Mouse (Mus musculus) adrenal gland, postnatal 25 days (tissue): ENCODE results near the gene Chmp2a. TPM values are rescaled to one million over a fixed set of nuclear protein-coding genes. Genes with fewer than 3 reads are reported as not detected.
A peak's percentile ranks its signal among the peaks of the same experiment; 100 is the strongest.

Experiments used
- DNase-seq: peaks from one replicate; pipeline ENCODE4 v3.0.0; 2021; ENCODE audit warnings: mixed read lengths
- total RNA-seq: library from RNA; stranded (reverse); gene quantifications from 2 replicates; pipeline ENCODE4 v1.2.3, GENCODE M21; 2021

The Chmp2a gene
- total RNA-seq, 1 experiment from 2014 or later, result 223 TPM

DNA sequence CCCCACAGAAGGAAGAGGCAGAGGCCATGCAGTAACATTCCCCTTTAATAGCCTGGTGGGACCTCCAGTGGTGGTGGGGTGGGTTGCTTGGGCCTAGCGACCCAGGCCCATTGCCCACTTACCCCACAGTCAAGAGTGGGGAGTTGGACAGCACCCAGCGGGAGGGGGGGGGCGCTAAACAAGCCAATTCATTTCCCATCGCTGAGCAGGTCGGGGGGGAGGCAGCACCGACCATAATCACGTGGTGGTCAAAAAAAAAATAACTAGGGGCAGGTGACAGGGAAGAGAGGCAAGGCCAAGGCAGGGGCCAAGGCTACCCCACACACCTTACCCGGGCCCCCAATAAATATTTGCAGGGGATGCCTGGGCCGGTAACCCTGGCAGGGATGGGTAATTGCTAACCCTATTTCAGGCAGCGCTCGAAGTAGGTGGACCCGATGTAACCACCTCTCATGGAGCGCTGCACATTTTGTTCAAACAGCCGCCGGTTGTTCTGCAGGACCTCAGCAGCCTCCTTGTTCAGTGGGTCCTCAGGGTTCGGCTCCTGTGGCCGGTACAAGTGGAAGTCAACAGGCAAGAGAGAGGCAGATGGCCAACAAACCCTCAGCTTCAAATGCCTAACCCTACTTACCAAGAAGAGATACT is 726 bp upstream of the Chmp2a start:
- DNase-seq, result no peak

DNA sequence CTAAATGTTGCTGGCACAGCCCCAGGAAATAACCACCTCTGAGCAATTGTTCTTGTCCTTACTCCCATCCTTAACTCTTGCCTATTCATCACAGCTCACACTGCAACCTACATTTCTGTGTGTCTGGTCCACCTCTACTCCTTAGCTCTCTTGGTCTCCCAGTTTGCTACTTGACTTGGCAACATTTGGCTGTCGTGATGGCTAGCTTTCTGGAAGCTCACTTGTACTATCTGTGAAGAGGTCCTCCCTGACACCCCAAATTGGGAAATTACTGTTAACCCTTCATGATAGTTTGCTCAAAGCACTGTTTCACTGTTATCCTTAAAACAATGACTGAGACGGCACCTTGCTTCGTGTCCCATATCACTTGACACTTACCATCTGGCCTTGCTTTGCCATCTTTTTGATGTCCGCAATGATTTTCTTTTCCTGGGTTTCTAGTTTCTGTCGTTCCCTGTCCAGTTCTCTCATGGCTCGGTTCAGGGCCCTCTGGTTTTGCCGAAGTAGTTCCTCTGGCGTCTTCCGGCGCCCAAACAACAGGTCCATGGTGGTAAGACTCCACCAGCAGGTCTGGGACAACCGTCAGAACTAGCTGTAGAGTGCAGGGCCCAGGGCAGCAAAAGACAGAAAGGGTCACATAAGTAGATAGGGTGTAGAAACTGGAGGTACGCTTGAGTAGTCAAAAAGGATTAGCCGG is 1.0 kb downstream of the Chmp2a start:
- no peak for DNase-seq

- DNase-seq, result no peak
Observed at GRCm38 (mm10) chr7:13032541-13032940, 2.1 kb downstream of the Chmp2a start.

DNA sequence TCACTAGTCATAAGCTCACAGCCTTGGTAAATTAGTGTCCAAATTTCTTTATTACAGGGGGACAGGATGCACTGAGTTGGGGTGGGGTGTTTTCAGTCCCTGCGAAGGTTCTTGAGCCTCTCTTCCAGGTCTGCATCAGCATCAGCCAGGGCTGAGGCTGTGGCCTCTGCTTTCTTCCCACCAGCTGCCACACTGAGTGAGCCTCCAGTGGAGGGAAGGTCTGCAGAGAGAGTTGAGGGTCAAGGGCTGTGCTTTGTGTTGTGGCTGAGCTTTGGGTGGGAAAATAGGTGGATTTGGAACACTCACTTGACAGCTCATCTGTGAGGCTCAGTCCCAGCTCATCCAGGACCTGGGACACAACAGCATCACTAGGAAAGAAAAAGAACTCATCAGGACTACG is 2.6 kb downstream of the Chmp2a start:
- no peak for DNase-seq

- DNase-seq, result no peak
Observed at GRCm38 (mm10) chr7:13031069-13031468, 3.5 kb downstream of the Chmp2a start.

DNA sequence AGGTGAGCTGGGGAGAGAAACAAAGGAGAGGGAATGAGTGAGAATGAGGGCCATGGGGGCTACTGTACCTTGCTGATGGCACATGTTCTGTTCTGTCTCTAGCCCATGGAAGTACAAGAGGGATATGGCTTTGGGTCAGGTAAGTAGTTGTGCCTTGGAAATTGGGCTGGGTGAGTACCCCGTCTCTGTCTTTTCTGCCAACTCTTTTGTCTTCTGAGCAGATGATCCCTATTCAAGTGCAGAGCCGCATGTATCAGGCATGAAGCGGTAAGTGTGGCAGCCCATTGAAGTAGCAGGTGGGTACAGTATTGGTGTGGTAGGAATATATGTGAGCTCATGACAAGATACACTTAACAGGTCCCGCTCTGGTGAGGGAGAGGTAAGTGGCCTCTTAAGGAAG is 5.6 kb downstream of the Chmp2a start:
- DNase-seq, result no peak

DNA sequence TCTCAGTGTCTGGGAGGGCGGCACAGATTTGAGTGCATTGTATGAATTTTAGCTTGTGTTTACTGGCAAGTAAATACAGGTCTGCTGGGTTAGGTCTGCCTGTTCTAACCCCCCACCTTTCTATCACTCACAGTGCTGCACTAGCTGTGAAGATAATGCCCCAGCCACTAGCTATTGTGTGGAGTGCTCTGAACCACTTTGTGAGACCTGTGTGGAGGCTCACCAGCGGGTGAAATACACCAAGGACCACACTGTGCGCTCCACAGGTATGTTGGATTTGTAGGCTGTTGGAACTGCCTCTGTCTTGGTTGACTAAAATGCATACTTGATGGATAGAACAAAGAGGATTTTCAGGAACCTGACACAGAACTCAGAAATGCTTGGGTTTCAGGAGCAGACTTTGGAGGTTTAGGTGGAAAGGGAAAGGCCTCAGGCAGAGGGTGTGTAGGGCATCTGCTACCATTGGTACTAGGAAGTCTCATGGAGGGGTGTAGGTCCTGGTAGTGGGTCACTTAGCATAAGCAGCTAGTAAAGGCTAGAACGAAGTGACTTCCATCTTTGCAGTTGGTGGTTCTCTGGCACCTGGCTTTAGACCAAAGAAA is 9.0 kb downstream of the Chmp2a start:
- DNase-seq, result no peak

GRCm38 (mm10) chr7:13024805-13025204 is 9.8 kb downstream of the Chmp2a start:
- peak; percentile 83 for DNase-seq

- peak; percentile 92 for DNase-seq
Observed at GRCm38 (mm10) chr7:13023928-13024731, 10.5 kb downstream of the Chmp2a start.

GRCm38 (mm10) chr7:13022773-13023535 is 11.7 kb downstream of the Chmp2a start:
- peak; percentile 76 for DNase-seq

- DNase-seq, result no peak
Observed at GRCm38 (mm10) chr7:13015217-13015616, 19.4 kb downstream of the Chmp2a start.

DNA sequence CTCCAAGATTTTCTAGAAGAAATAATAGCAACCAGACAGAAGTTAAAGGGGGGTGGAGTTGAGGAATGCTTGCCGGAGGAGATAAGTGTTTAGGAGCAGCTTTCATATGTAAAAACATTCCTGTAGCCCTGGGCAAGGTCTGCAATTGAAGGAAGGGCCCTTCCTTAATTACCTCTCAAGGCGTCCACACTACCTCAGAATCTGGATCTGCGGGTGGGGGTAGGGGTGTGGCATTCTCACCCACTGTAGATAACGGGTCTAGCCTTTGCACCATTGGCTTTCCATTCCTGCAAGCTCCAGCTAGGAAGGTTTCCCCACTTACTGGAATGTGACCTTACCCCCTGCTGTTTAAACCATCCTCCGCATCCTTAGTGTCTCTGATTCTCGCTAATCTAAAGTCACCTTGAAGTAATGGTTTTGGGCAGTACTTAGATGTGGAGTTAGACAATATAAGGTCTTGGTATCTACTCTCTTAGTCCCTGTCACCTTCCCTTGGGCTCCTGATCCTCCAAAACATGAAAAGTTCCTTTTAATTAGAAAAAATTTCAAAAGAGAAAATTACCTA is 20.2 kb downstream of the Chmp2a start:
- no peak for DNase-seq

GRCm38 (mm10) chr7:13013671-13014070 is 20.9 kb downstream of the Chmp2a start:
- no peak for DNase-seq

GRCm38 (mm10) chr7:13010005-13010908 is 24.4 kb downstream of the Chmp2a start, which contains the start of gene Zbtb45:
Gene Zbtb45, minus strand, starts transcription at chr7:13010034.
- DNase-seq, result no peak

- DNase-seq, result peak; percentile 86
Observed at GRCm38 (mm10) chr7:13009143-13010004, 25.2 kb downstream of the Chmp2a start.

DNA sequence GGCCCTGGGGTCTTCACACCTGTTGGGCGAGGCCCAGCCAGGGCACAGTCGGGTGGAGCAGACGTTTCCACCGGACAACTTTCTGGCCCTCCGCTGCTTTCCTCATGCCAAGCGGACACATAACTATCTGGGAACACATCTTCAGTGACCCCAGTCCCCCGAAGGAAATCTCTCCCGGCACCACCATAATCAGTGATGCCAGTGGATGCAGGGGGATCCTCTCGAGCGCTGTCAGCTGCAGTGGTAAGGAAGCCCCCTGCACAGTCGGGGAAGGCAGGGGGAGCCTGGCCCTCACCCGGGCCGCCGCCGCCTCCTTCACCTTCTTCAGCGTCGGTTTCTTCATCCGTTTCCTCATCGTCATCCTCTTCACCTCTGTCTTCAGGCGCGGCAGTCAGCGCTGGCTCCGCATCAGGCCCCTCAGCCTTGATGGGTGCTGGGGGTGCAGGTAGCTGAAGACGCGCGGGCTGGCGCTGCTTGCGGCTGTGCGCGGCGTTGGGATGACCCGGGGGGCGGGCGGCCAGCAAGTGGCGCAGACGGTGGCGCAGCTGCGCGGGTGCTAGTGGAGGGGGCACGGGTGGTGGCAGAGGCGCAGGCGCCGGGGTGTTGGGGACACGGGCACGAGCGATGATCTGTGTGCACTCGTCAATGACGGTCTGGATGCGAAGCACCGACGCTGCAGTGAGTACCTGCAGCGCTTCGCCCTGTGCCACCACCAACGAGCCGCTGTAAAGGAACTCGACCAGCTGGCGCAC is 27.1 kb downstream of the Chmp2a start:
- DNase-seq, result no peak

DNA sequence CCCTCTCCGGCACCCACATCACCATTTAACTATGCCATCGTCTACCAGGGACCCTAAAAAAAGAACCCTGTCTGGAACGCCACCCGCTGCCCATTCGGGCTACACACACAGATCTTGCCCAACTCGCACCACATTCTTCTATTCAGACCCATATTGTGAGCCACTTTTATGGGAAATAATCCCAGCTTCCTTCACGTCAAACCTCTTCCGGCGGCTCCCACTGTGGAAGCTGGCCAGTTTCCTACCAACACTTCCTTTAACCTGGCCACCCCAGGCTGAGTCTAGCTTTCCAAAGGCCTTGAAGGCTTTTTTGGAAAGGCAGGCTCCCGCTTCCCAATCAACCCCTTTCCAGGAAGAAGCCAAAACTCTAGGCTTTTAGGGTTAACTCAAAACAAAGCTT is 28.1 kb downstream of the Chmp2a start:
- no peak for DNase-seq

DNA sequence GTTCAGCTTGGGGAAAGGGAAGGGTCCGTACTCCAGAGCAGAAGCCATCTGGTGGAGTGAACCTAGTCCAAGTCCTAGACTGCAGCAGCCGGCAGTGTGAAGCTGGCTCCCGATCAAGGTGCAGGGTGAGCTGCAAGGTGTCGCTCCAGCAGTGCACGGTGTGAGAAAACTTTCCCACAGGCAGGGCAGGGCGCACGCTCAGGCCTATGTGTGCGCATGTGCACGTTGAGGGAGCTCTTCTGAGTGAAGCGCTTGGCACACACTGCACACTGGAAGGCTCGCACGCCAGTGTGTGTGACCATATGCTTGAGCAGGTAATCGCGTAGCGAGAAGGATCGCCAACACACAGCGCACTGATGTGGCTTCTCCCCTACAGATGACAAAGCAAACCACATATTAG is 28.6 kb downstream of the Chmp2a start:
- DNase-seq, result no peak

GRCm38 (mm10) chr7:13003380-13003779 is 31.2 kb downstream of the Chmp2a start:
- no peak for DNase-seq
